Mouse (Mus musculus) heart, postnatal 10 days (tissue): ENCODE measurements around the gene Gm20594. TPM values are rescaled to one million over a fixed set of nuclear protein-coding genes. Genes with fewer than 3 reads are reported as not detected.

ENCODE experiments used
- DNase-seq, 2 experiments: peaks; one replicate each; pipeline ENCODE4 v3.0.0; 2021
- intact Hi-C: fragments of 180-260 bp; cut with DNase I; formaldehyde crosslinking; loops from one replicate; pipeline ENCODE4 v1.15.1; 2025
- total RNA-seq, 2 experiments: library from RNA; stranded (reverse); gene quantifications; 2 replicates each; pipeline ENCODE4 v1.2.3; 2021

Gene Gm20594
- total RNA-seq = not detected

GRCm38 (mm10) chr6:79817616-79818015 is at the start of gene Gm20594:
Gene Gm20594, plus strand, starts transcription at chr6:79817916.
- no peak for DNase-seq
- intact Hi-C loops = no loop called here

GRCm38 (mm10) chr6:79818114-79818513 is 398 bp downstream of the Gm20594 start:
- DNase-seq = no peak
- intact Hi-C loops = no loop called here

- intact Hi-C loops = no loop called here
- DNase-seq = no peak
Observed at GRCm38 (mm10) chr6:79833845-79834244, 16.1 kb downstream of the Gm20594 start.

GRCm38 (mm10) chr6:79846829-79847228 is 29.1 kb downstream of the Gm20594 start:
- no peak for DNase-seq
- intact Hi-C loops = no loop called here

Other genes starting within 250 kb of the Gm20594 start
- under 1 TPM in 1 of 2 experiments, not detected in 1; 0.43 TPM for gene Lrrtm4, start 201.0 kb downstream of the Gm20594 start, total RNA-seq